Mouse (Mus musculus) cerebellum, adult 9-11 months (tissue): Measurements from ENCODE around the gene Grin3b.

ENCODE experiments used
- DNase-seq: peaks from one replicate; pipeline ENCODE4 v3.0.0; 2022

The Grin3b gene

DNA sequence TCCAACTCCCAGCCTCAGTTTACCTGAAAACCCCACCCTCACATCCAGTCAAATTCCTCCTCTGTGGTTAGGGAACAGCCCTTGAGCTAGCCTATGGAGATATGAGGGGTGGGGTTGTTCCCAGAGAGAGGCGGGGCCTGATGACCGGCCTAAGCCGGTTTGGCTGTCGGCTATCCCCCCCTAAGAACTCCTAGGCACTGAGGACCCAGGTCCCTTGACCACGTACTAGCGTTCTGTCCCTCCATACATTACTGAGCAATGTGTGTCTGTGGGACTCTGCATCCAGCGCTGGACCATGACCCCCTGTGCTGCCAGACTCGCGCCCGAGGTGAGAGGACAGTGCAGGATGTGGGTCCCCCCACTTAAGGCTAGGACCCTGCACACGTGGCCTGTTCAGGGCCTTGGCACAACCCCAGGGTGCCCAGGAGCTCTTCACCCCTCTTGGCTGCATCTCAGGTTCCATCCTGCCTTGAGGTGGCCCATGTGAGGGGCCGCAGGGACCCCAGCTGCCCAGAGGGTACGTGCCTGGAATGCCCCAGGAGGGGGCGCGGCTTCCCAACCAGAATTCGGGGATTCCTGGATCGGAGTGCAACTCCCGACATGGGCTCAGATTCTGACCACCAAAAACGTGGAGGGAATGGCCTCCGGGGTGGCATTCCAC, 49.1 kb downstream of the Grin3b start:
- DNase-seq = no peak

DNA sequence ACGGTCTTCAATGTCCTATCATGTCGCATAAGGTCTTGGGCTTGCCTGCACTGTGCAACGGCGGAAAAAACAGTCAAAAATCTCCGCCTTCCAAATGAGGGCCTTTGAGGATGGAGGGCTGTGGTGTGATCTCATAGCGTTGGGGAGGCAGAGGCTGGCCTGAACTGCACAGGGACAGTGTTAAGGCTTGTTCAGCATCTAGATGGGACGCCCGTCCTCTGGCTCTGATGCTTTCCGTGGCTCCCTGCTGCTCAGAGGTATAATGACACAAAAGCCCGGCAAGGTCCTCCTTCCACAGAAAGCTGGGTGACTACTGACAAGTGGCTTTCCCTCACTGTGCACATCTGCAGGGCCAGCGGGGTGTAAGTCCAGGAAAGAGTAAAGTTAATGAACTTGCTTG, 49.7 kb downstream of the Grin3b start:
- DNase-seq = no peak

DNA sequence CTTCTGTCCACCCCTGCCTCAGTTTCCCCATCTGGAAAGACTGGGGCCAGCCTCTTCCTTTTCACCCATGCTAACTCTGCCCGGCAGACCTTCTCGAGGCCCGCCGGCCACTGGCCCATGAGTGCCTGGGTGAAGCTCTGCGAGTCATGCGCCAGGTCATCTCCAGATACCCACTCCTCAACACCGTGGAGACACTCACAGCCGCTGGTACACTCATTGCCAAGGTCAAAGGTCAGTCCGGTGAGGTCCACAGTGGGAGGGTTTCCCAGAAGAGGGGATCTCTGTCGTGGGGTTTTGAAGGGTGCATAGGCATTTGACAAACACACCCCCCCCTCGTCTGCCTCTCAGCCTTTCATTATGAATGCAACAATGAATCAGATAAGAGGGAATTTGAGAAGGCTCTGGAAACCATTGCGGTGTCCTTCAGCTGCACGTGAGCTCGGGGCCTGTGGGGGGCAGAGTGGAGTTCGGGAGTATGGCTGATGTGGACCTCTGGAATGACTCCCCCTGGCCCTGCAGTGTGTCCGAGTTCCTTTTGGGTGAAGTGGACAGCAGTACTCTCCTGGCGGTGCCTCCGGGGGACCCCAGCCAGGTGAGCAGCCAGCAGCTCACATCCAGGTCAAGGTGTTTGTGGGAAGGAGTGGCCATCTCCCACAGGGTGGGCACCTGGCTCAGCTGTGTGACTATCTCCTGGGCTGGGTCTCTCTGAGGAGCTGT, 50.2 kb downstream of the Grin3b start:
- no peak for DNase-seq

DNA sequence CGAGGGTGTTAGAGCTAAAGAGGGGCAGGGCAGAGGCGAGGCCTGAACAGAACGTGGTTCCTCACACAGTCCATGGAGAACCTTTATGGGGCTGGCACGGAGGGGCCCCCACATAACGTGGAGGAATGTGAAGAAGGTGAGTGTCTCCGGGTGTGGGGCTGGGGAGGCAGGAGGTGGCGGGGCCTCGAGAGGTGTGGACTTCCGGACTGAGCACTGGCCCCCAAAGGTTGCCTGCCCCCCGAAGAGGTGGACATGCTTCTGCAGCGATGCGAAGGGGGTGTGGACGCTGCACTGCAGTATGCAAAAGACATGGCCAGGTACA, 50.8 kb downstream of the Grin3b start:
- no peak for DNase-seq

DNA sequence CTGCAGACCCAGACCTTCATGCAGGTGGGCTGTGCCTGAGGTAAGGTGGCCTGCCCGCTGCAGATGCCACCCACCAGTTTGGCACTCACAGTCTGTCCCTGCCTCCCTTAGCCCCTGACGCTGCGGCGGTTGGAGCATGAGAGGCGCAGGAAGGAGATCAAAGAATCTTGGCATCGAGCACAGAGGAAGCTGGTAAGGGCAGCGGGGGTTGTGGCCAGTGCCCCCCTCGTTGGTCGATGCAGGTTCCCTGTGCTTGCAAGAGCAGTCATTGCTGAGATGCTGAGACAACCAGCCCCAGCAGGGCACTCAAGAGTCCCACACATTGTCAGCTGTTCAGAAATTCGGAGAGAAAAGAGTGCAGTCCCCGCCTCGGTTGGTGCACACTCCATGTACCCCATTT, 51.6 kb downstream of the Grin3b start:
- no peak for DNase-seq

DNA sequence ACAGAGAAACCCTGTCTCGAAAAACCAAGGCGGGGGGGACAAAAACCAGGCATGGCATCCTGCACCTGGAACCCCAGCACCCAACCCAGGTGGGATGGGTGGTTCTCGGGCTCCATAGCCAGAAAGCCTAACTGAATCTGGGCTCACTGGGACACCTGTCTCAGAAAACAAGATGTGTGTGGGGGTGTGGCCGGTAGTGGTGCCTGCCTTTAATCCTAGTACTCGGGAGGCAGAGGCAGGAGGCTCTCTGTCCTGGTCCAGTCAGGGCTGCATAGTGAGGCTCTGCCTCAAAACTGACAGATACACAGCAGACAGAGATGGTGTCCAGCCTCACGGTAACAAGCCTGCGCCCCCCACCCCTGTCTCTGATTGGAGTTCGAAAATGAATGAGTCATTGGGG, 52.3 kb downstream of the Grin3b start:
- DNase-seq = no peak

DNA sequence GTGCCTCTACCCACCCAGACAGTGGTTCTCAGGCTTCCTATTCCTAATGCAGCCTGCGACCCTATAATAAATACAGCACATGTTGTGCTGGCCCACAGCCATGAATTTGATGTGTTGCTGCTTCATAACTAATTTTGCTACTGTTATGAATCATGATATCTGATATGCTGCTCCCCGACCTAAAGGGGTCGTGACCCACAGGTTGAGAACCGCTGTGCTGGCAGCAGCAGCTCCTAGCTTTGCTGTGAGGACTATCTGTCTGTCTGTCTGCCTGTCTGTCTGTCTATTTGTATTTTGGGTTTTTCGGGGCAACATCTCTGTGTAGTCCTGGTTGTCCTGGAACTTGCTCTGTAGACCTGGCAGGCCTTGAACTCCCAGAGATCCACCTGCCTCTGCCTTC, 53.2 kb downstream of the Grin3b start:
- DNase-seq = no peak

DNA sequence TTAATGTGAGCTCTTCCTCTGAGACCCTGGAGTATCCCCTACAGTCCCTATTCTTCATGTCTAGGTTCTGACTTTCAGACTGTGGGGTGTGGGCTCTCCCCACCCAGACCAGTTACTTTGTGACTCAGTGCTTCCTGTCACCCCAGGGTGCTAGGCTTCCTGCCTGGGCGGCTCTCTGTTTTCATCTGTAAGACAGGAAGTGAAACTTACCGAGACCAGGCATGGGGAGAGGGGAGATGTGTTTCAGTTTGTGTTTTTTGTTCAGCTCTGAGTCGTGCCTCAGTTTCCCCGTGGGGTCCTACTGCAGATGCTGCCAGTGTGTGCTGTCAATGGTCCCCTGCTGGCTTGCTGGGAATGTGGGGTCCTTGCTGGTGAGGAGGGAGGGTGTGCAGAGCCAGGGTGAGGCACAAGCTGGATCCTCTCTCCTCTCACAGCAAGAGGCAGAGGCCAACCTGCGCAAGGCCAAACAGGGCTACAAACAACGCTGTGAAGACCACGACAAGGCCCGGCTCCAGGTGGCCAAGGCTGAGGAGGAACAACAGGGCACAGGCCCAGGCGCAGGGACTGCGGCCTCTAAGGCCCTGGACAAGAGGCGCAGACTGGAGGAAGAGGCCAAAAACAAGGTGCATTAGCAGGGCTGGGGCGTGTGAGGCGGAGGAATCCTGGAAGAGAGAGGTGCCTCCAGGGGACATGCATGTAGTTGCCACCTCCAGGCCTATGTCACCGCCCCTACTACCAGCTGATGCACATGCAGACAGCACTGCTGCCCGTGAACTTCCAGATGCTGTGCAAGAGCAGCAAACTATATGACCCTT, 53.9 kb downstream of the Grin3b start:
- DNase-seq = no peak

DNA sequence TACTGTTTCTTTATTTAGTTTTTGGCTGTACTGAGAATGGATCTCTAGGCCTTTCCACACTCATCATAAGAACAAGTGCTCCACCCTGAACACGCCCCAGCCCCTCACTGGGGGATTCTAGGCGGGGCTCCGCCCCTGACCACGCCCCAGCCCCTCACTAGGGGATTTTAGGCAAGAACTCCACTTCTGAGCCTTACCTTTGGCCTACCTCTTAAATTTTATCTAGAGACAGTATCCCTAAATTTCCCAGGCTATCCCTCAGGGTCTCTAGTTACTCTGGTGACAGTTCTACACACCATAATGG, 54.5 kb downstream of the Grin3b start:
- DNase-seq = no peak

DNA sequence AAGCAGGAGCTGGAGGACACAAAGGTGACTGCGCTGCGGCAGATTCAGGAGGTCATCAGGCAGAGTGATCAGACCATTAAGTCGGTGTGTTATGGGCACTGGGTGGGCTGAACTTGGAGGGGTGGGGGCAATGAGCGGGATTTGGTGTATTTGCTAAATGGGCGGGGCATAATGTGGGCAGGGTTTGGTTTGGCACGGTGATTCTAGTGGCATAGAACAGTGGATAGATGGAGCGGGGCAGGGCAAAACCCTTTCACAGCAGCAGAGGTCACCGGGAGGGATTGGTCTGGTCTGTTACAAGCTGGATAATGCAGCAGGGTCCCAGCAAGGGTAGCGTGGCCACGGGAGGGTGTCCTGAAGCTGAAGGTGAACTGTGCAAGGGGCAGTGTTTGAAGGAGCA, 54.9 kb downstream of the Grin3b start:
- DNase-seq = no peak

DNA sequence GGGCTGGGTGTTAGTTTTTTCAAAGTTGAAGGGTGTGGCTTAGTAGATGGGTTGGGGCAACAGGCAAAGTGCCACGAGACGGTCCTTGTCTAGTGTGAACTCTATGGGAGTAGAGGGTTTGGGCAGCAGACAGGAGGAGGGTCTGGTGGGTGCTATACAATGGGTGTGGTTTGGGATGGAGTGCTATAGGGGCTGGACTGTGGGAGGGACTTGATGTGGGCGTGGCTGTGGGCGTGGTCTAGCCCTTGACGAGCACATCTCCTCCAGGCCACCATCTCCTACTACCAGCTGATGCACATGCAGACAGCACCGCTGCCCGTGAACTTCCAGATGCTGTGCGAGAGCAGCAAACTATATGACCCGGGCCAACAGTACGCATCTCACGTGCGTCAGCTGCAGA, 55.4 kb downstream of the Grin3b start:
- no peak for DNase-seq
